Mouse (Mus musculus): Measurements from ENCODE around the gene Spn. TPM values are rescaled to one million over a fixed set of nuclear protein-coding genes. Genes with fewer than 3 reads are reported as not detected.

Gene Spn
- polyA plus RNA-seq, 1 experiment from 2014 or later: 0.05 TPM

DNA sequence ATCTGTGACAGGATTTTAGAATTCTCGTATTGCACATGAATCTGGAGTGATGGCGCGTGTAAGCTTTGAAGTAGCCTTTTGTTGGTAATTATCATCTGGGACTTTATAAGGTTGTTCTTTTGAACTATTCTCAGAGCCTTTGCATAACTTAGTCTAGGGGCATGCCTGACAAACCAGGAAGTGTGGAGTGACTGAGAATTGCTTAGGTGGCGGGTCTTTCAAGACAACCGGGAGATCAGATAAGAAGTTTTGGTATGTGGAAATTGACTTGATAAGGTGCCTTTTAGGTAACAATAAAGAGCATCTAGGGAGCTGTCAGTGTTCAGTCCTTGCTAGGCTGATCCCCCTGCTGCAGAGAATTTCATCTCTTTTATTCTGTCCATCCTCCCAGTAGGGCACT is 28.9 kb upstream of the Spn start:
- ATAC-seq (ENCODE audit: insufficient number of reproducible peaks, low FRiP score, low TSS enrichment, low read depth) (no peak), DNase-seq (ENCODE audit: low spot score) (no peak)
- H3K27ac ChIP-seq (replicated peaks; ENCODE audit: low read depth, low read length): no peak overlapping the region
- H3K9ac ChIP-seq (ENCODE audit: low read length): no peak overlapping the region
- H3K4me1 ChIP-seq (ENCODE audit: control insufficient read depth, insufficient read depth, low read length): no peaks in the 10 kb centered on the region
- no peak overlapping the region for H3K4me3 ChIP-seq (ENCODE audit: low read depth, low read length)
- H3K9me3 ChIP-seq (ENCODE audit: control insufficient read depth, low read length): no peaks in the 10 kb centered on the region
- H3K4me2 ChIP-seq (ENCODE audit: low read depth, severe bottlenecking): no peak overlapping the region
- WGBS: 84% methylated on average over 5 of the region's 5 CpGs
- no peaks in the 10 kb centered on the region for H3K27me3 ChIP-seq (ENCODE audit: control insufficient read depth, insufficient read depth, low read length)
- no peaks in the 10 kb centered on the region for H3K36me3 ChIP-seq (ENCODE audit: control insufficient read depth, insufficient read depth, low read length)

DNA sequence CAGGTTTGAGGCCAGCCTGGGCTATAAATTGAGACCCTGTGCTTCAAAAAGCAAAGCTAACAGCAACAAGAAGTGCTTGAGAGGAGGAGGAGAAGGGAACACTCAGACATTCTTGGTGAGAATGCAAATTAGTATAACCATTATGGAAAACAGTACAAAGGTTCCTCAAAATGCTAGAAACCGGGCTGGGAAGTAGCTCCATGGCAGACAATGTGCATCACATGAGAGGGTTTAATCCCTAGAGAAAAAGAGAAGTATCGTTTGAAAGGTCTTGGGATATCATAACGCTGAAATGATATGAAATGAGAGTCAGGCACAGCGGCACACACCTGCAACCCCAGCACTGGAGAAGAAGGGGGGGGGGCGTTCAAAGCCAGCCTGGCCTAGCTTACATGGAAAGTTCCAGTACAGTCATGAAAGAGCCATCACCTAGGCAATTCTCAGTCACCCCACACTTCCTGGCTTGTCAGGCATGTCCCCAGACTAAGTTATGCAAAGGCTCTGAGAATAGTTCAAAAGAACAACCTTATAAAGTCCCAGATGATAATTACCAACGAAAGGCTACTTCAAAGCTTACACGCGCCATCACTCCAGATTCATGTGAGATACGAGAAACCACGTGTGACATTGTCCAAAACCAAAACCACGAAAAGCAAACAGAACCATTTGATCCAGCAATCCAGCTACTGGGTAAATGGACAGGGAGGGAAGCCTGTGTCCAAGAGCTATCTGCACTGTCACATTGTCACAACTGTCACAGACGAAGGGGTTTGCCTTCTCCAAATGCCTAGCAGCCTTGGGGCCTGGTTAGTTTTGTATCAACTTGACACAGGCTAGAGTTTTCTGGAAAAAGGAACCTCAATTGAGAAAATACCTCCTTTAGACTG is 28.2 kb upstream of the Spn start:
- Histone ChIP-seq H3K9me3 (ENCODE audit: control insufficient read depth, low read length) (no peaks in the 10 kb centered on the region), H3K4me2 (ENCODE audit: low read depth, severe bottlenecking) (no peak overlapping the region), H3K9ac (ENCODE audit: low read length) (no peak overlapping the region), H3K4me1 (ENCODE audit: control insufficient read depth, insufficient read depth, low read length) (no peaks in the 10 kb centered on the region), H3K36me3 (ENCODE audit: control insufficient read depth, insufficient read depth, low read length) (no peaks in the 10 kb centered on the region), H3K27ac (replicated peaks; ENCODE audit: low read depth, low read length) (no peak overlapping the region), H3K27me3 (ENCODE audit: control insufficient read depth, insufficient read depth, low read length) (no peaks in the 10 kb centered on the region), H3K4me3 (ENCODE audit: low read depth, low read length) (no peak overlapping the region)
- WGBS: 88% methylated on average over 12 of the region's 12 CpGs
- ATAC-seq (ENCODE audit: insufficient number of reproducible peaks, low FRiP score, low TSS enrichment, low read depth) (no peak), DNase-seq (ENCODE audit: low spot score) (no peak)

DNA sequence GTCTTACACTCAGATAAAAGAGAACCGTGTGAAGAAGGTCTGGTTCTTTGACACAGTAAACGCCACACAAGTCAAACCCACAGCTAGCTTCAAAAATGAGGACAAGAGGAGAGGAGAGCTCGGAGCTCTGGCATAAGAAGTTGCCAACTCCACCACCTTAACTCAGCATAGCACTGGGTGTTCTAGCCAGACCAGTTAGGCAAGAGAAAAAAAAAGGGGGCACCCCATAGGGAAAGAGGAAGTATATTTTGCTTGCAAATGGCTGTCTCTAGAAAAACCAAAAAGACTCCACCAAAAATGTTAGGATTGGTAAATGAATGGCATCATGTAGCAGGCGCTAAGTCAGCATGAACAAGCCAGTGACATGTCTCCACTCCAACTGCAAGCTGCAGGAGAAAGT is 26.4 kb upstream of the Spn start:
- H3K27me3 ChIP-seq (ENCODE audit: control insufficient read depth, insufficient read depth, low read length): no peaks in the 10 kb centered on the region
- H3K9me3 ChIP-seq (ENCODE audit: control insufficient read depth, low read length): no peaks in the 10 kb centered on the region
- ATAC-seq (ENCODE audit: insufficient number of reproducible peaks, low FRiP score, low TSS enrichment, low read depth): no peak
- H3K4me1 ChIP-seq (ENCODE audit: control insufficient read depth, insufficient read depth, low read length): no peaks in the 10 kb centered on the region
- no peak overlapping the region for H3K9ac ChIP-seq (ENCODE audit: low read length)
- H3K27ac ChIP-seq (replicated peaks; ENCODE audit: low read depth, low read length): no peak overlapping the region
- no peak overlapping the region for H3K4me3 ChIP-seq (ENCODE audit: low read depth, low read length)
- no peak for DNase-seq (ENCODE audit: low spot score)
- 81% methylated on average over 4 of the region's 4 CpGs for WGBS
- no peak overlapping the region for H3K4me2 ChIP-seq (ENCODE audit: low read depth, severe bottlenecking)
- H3K36me3 ChIP-seq (ENCODE audit: control insufficient read depth, insufficient read depth, low read length): no peaks in the 10 kb centered on the region

DNA sequence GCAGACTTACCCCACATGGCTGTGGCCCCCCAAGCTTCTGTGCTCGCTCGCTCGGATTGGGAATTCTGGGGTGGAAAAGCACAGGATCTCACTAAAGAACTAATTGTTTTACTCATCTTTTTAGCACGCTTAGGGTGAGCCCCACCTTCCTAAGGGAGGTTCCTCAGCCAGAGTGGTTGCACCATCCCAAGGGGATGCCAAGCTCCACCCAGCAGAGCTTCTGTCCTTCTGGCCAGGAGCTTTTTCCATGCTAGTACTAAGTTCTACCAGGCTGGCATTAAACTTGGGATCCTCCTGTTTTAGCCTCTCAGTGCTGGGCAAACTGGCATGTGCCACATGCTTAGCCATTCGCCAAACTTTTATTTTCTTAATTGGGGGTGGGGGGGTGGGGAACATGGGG is 24.9 kb upstream of the Spn start:
- Histone ChIP-seq H3K4me2 (ENCODE audit: low read depth, severe bottlenecking) (no peak overlapping the region), H3K27ac (replicated peaks; ENCODE audit: low read depth, low read length) (no peak overlapping the region), H3K4me1 (ENCODE audit: control insufficient read depth, insufficient read depth, low read length) (no peaks in the 10 kb centered on the region), H3K36me3 (ENCODE audit: control insufficient read depth, insufficient read depth, low read length) (no peaks in the 10 kb centered on the region), H3K9me3 (ENCODE audit: control insufficient read depth, low read length) (no peaks in the 10 kb centered on the region), H3K9ac (ENCODE audit: low read length) (no peak overlapping the region), H3K4me3 (ENCODE audit: low read depth, low read length) (no peak overlapping the region), H3K27me3 (ENCODE audit: control insufficient read depth, insufficient read depth, low read length) (no peaks in the 10 kb centered on the region)
- no peak for DNase-seq (ENCODE audit: low spot score)
- no peak for ATAC-seq (ENCODE audit: insufficient number of reproducible peaks, low FRiP score, low TSS enrichment, low read depth)
- 88% methylated on average over 5 of the region's 5 CpGs for WGBS

DNA sequence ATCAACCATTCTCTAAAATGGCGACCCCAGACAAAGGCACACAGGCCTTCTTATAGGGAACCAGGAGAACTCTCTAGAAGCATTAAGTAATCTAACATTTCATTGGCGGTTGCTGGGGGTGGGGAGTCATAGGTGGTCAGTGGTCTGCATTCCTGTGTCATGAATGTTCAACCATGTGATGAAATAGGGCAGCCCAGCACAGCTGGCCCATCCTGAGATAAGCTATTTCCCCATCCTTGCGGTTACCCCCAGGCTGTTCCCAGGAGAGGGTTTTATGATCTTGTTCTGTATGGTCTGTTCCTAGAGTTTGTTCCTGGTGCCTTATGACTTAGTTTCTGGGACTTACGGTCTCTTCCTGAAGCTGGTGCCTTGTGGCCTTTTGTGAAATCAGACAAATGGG is 19.9 kb upstream of the Spn start:
- WGBS: 75% methylated on average over 4 of the region's 4 CpGs
- ATAC-seq (ENCODE audit: insufficient number of reproducible peaks, low FRiP score, low TSS enrichment, low read depth): no peak
- H3K4me2 ChIP-seq (ENCODE audit: low read depth, severe bottlenecking): no peak overlapping the region
- H3K27me3 ChIP-seq (ENCODE audit: control insufficient read depth, insufficient read depth, low read length): no peaks in the 10 kb centered on the region
- no peaks in the 10 kb centered on the region for H3K4me1 ChIP-seq (ENCODE audit: control insufficient read depth, insufficient read depth, low read length)
- no peak overlapping the region for H3K9ac ChIP-seq (ENCODE audit: low read length)
- no peaks in the 10 kb centered on the region for H3K36me3 ChIP-seq (ENCODE audit: control insufficient read depth, insufficient read depth, low read length)
- no peaks in the 10 kb centered on the region for H3K9me3 ChIP-seq (ENCODE audit: control insufficient read depth, low read length)
- H3K27ac ChIP-seq (replicated peaks; ENCODE audit: low read depth, low read length): no peak overlapping the region
- DNase-seq (ENCODE audit: low spot score): no peak
- no peak overlapping the region for H3K4me3 ChIP-seq (ENCODE audit: low read depth, low read length)

DNA sequence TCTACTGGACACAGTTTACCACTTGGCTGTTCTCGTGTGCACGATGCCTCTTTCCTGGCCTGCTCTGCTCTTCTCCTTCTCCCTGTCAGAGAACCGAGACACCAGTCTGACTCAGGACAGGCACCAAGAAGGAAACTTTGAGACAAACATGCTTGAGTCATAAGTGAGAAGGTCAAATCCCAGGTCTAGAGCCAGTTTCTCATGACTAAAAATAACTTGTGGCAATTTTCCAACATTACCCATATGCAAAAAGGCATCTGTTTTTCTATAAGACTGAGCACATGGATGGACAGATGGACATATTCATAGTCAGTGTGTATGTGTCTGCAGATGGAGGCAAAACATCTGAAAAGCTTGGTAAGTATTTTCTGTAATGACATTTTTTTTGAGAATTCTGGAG is 15.9 kb upstream of the Spn start:
- Histone ChIP-seq H3K36me3 (ENCODE audit: control insufficient read depth, insufficient read depth, low read length) (no peaks in the 10 kb centered on the region), H3K27me3 (ENCODE audit: control insufficient read depth, insufficient read depth, low read length) (no peaks in the 10 kb centered on the region), H3K9ac (ENCODE audit: low read length) (no peak overlapping the region), H3K27ac (replicated peaks; ENCODE audit: low read depth, low read length) (no peak overlapping the region), H3K4me1 (ENCODE audit: control insufficient read depth, insufficient read depth, low read length) (no peaks in the 10 kb centered on the region), H3K4me3 (ENCODE audit: low read depth, low read length) (no peak overlapping the region), H3K9me3 (ENCODE audit: control insufficient read depth, low read length) (no peaks in the 10 kb centered on the region), H3K4me2 (ENCODE audit: low read depth, severe bottlenecking) (no peak overlapping the region)
- WGBS: 85% methylated on average over 3 of the region's 3 CpGs
- no peak for ATAC-seq (ENCODE audit: insufficient number of reproducible peaks, low FRiP score, low TSS enrichment, low read depth)
- no peak for DNase-seq (ENCODE audit: low spot score)

DNA sequence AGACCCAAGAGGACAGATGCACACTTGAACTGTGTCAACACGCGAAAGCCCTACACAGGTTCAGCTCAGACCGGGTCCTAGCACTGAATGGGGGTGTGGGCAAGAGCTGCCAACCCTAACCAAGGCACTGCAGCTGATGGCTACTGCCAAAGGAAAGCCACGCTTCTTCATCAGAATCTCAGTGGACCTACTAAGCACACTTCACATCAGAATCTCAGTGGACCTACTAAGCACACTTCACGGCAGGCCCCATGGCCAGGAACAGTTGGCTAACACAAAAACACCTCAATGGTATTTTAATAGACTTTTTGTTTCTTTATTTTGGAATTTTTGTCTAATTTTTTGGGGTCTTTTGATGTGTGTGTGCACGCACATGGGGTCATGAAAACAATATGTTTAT is 14.8 kb upstream of the Spn start:
- WGBS: 92% methylated on average over 6 of the region's 6 CpGs
- Histone ChIP-seq H3K36me3 (ENCODE audit: control insufficient read depth, insufficient read depth, low read length) (no peaks in the 10 kb centered on the region), H3K4me2 (ENCODE audit: low read depth, severe bottlenecking) (no peak overlapping the region), H3K4me3 (ENCODE audit: low read depth, low read length) (no peak overlapping the region), H3K9ac (ENCODE audit: low read length) (no peak overlapping the region), H3K27ac (replicated peaks; ENCODE audit: low read depth, low read length) (no peak overlapping the region), H3K4me1 (ENCODE audit: control insufficient read depth, insufficient read depth, low read length) (no peaks in the 10 kb centered on the region), H3K27me3 (ENCODE audit: control insufficient read depth, insufficient read depth, low read length) (no peaks in the 10 kb centered on the region), H3K9me3 (ENCODE audit: control insufficient read depth, low read length) (no peaks in the 10 kb centered on the region)
- ATAC-seq (ENCODE audit: insufficient number of reproducible peaks, low FRiP score, low TSS enrichment, low read depth) (no peak), DNase-seq (ENCODE audit: low spot score) (no peak)

DNA sequence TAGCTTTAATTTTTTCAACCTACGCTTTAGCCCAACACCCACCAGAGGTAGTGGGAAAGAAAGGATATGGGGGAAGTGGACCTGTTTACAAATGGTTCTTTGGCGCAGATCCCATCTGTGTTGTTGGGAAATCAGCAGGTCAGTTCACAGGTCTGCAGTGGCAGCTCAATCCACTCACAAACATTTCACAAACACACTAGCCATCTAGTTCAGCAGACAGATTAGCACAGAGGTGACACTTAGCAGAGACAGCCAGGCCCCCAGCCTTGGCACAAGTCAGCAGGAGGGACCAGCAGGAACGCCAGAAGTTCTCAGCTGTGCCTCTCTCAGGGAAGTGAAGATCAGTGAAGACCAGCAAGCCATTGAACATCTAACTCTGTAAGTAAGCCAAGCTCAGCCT is 10.3 kb upstream of the Spn start:
- 63% methylated on average over 3 of the region's 3 CpGs for WGBS
- Histone ChIP-seq H3K36me3 (ENCODE audit: control insufficient read depth, insufficient read depth, low read length) (no peaks in the 10 kb centered on the region), H3K9ac (ENCODE audit: low read length) (no peak overlapping the region), H3K27me3 (ENCODE audit: control insufficient read depth, insufficient read depth, low read length) (no peaks in the 10 kb centered on the region), H3K4me1 (ENCODE audit: control insufficient read depth, insufficient read depth, low read length) (no peaks in the 10 kb centered on the region), H3K9me3 (ENCODE audit: control insufficient read depth, low read length) (no peaks in the 10 kb centered on the region), H3K4me3 (ENCODE audit: low read depth, low read length) (no peak overlapping the region), H3K4me2 (ENCODE audit: low read depth, severe bottlenecking) (no peak overlapping the region), H3K27ac (replicated peaks; ENCODE audit: low read depth, low read length) (no peak overlapping the region)
- ATAC-seq (ENCODE audit: insufficient number of reproducible peaks, low FRiP score, low TSS enrichment, low read depth) (no peak), DNase-seq (ENCODE audit: low spot score) (no peak)

DNA sequence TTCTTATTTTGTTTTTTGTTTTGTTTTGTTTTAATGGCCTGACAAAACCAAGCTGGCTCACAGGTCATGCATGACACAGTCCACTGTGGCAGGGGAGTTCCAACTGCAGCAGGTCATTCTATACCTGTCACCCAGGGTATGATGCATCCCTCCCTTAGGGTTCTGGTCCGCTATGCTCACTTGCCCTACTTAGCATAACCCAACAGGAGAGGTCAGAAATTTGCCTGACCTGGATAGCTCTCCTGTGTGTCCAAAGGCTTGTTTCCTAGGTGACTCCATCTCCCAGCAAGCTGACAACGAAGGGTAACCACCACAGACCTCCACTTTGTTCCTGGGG is 8.6 kb upstream of the Spn start:
- DNase-seq (ENCODE audit: low spot score) (no peak), ATAC-seq (ENCODE audit: insufficient number of reproducible peaks, low FRiP score, low TSS enrichment, low read depth) (no peak)
- H3K4me2 ChIP-seq (ENCODE audit: low read depth, severe bottlenecking): no peak overlapping the region
- H3K27me3 ChIP-seq (ENCODE audit: control insufficient read depth, insufficient read depth, low read length): no peaks in the 10 kb centered on the region
- 76% methylated on average over 2 of the region's 2 CpGs for WGBS
- H3K27ac ChIP-seq (replicated peaks; ENCODE audit: low read depth, low read length): no peak overlapping the region
- H3K4me3 ChIP-seq (ENCODE audit: low read depth, low read length): no peak overlapping the region
- H3K9ac ChIP-seq (ENCODE audit: low read length): no peak overlapping the region
- no peaks in the 10 kb centered on the region for H3K9me3 ChIP-seq (ENCODE audit: control insufficient read depth, low read length)
- no peaks in the 10 kb centered on the region for H3K36me3 ChIP-seq (ENCODE audit: control insufficient read depth, insufficient read depth, low read length)
- H3K4me1 ChIP-seq (ENCODE audit: control insufficient read depth, insufficient read depth, low read length): no peaks in the 10 kb centered on the region
